Mouse (Mus musculus): ENCODE results near the gene Eipr1.

GRCm38 (mm10) chr12:28775627-28776026, 24.0 kb downstream of the Eipr1 start:
- TF ChIP-seq CTCF (IDR thresholded peaks at IDR 0.05; ENCODE audit: low read depth, low read length) (no peak), POLR2A (IDR thresholded peaks at IDR 0.05; ENCODE audit: insufficient read depth, low read length) (no peak)

Measured in ES-Bruce4 (cell line).